Comparison of ENCODE assay signal across 25 mouse cellular contexts in the genomic region with DNA sequence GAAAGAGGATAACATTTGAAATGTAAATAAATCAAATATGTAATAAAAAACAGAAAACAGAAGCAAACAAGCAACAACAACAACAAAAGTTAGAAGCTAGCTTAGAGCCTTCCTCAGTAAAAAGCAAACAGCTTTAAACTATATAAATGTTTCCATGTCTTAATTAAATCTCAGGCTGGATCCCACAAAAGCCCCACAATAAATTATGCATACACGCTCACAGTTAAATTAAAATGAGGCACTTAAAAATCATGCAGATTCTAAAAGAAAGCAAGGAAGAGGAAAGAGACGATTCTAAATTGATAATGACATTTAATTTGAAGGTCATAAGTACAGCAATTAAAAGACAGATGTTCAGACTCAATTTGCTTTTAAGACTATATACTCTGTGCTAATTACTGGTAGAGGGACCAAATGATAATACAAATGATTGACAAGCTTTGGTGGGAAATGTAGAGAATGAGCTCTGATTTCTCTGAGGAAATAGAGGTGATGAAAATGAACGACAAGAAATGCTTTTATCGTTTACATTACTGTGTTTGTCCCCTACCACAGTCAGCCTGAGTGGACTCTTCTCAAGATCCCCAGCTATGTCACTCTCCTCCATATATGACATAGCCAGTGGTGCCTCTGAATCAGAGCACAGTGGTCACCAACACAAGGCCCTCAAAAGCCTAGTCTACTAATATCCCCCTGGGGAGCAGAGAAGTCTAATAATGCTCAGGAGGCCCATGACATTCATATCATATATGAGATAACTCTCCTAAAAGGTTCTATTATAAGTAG. TPM values are rescaled to one million over a fixed set of nuclear protein-coding genes. Genes with fewer than 3 reads are reported as not detected.
"Had no signal": no experiment of that assay in that cellular context is flagged by ENCODE, and none has a peak within 500 bp of the region (broad histone marks: within the 10 kb centered on the region; RNA-seq: fewer than 3 reads in every experiment).

No protein-coding gene starts in this region.

- H3K27ac ChIP-seq: midbrain, embryonic 10.5 days; midbrain, embryonic 12.5 days; neural tube, embryonic 13.5 days; neural tube, embryonic 15.5 days had no signal

- H3K4me1 ChIP-seq: midbrain, embryonic 10.5 days; midbrain, embryonic 12.5 days; neural tube, embryonic 13.5 days; neural tube, embryonic 15.5 days had no signal

- H3K4me2 ChIP-seq: lung, embryonic 14.5 days; midbrain, embryonic 12.5 days; neural tube, embryonic 13.5 days; neural tube, embryonic 15.5 days had no signal

- DNase-seq: lung, adult 18-20 months; lung, embryonic 14.5 days; lung, postnatal 10 days; lung, postnatal 4 days; midbrain, embryonic 14.5 days; retina, postnatal 1 day; right cerebral cortex, adult 18-20 months; right cerebral cortex, postnatal 25 days; right cerebral cortex, postnatal 4 days; spleen, adult 18-20 months; thymus, adult 18-20 months; thymus, postnatal 14 days; thymus, postnatal 36 days had no signal

- H3K9ac ChIP-seq: lung, embryonic 14.5 days; midbrain, embryonic 12.5 days; neural tube, embryonic 13.5 days; neural tube, embryonic 15.5 days had no signal

- H3K9me3 ChIP-seq: midbrain, embryonic 10.5 days; midbrain, embryonic 12.5 days; neural tube, embryonic 13.5 days; neural tube, embryonic 15.5 days had no signal

- H3K36me3 ChIP-seq: midbrain, embryonic 10.5 days; midbrain, embryonic 12.5 days; neural tube, embryonic 13.5 days; neural tube, embryonic 15.5 days had no signal

- ATAC-seq: midbrain, embryonic 16.5 days had no signal

- H3K4me3 ChIP-seq: midbrain, embryonic 10.5 days; midbrain, embryonic 12.5 days; myocyte; neural tube, embryonic 13.5 days; neural tube, embryonic 15.5 days had no signal

- H3K27me3 ChIP-seq: midbrain, embryonic 12.5 days; neural tube, embryonic 13.5 days; neural tube, embryonic 15.5 days had no signal

RNA-seq across cellular contexts. Expression of gene Nme8, which starts 29.0 kb away (rescaled TPM):
- total RNA-seq: megakaryocyte-erythroid progenitor cell, adult 5-6 weeks had no signal
- polyA plus RNA-seq: lung, embryonic 14.5 days; lung, embryonic 16.5 days; midbrain, embryonic 10.5 days; midbrain, embryonic 12.5 days; midbrain, embryonic 14.5 days; myocyte; neural tube, embryonic 11.5 days; neural tube, embryonic 13.5 days; neural tube, embryonic 15.5 days; small intestine, adult 2 months; stomach, embryonic 16.5 days; thymus, postnatal 0 days had no signal
